Mouse (Mus musculus): ENCODE results near the gene Hspa12b. TPM values are rescaled to one million over a fixed set of nuclear protein-coding genes. Genes with fewer than 3 reads are reported as not detected.
"Not testable (repeated sequence)": the region's sequence is repeated elsewhere in the genome, so short reads cannot be mapped to it uniquely, and the experiment has no call there.

The Hspa12b gene
- polyA plus RNA-seq, 1 experiment, result 3.3 TPM

DNA sequence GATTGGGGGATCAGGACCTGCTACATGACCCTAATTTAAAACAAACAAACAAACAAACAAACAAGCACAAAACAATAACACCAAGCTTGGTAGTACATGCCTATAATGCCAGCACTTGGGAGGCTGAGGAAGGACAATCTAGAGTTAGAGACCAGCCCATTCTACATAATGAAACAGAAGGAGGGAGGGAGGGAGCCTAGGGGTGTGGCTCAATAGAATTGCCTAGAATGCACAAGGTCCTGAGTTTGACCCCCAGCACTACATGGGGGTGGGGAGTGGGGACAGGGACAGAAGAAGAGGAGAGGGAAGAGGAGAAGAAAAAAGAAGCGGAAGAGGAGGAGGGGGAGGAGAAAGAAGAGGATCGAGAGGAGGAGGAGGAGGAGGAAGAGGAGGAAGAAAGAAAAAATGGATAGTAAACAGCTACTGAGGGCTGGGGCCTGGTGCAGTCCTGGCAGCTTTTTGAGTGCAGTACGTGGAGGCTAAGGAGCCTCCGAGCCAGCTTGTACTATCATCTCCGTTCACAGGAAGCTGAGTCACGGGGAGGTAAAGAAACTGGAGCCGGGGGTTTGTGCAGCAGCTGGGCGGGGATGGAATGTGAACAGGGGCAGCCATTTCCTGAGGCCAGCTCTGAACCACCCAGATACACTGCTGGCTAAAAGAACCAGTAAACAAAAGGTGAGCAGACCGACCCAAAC lies 30.8 kb upstream of the Hspa12b start:
- no peaks in the 10 kb centered on the region for H3K36me3 ChIP-seq (ENCODE audit: control insufficient read depth, insufficient read depth)
- no peaks in the 10 kb centered on the region for H3K79me2 ChIP-seq (ENCODE audit: control insufficient read depth, insufficient read depth)
- peak overlapping the region; percentile 25 for H3ac ChIP-seq (ENCODE audit: control insufficient read depth, insufficient read length)
- peak overlapping the region; percentile 81 for H3K4me2 ChIP-seq (ENCODE audit: low read depth)
- no peaks in the 10 kb centered on the region for H3K27me3 ChIP-seq (ENCODE audit: control insufficient read depth, insufficient read depth, insufficient read length)
- peak overlapping the region; percentile 8 for H3K4me3 ChIP-seq
- TF ChIP-seq POLR2AphosphoS2 (IDR thresholded peaks at IDR 0.05; ENCODE audit: insufficient read length, low read depth) (no peak), REST (IDR thresholded peaks at IDR 0.05; ENCODE audit: insufficient read depth, insufficient read length) (no peak), MYOD1 (IDR thresholded peaks at IDR 0.05; ENCODE audit: control insufficient read depth in 1 of 3, insufficient read length in 2 of 3, low read depth in 2 of 3) (peak in 1 of 3 experiments; percentile 75), SRF (IDR thresholded peaks at IDR 0.05; ENCODE audit: control insufficient read depth, insufficient read length, low read depth) (no peak), E2F4 (IDR thresholded peaks at IDR 0.05; ENCODE audit: insufficient read depth) (no peak), TCF3 (IDR thresholded peaks at IDR 0.05; ENCODE audit: insufficient read length, low read depth) (no peak), USF1 (IDR thresholded peaks at IDR 0.05; ENCODE audit: low read depth) (no peak), TCF12 (IDR thresholded peaks at IDR 0.05; ENCODE audit: insufficient read depth, poor library complexity, severe bottlenecking) (no peak), CEBPB (IDR thresholded peaks at IDR 0.05; ENCODE audit: insufficient read depth, poor library complexity, severe bottlenecking) (no peak), POLR2A (IDR thresholded peaks at IDR 0.05; ENCODE audit: insufficient read length, low read depth) (peak; percentile 47), MAX (IDR thresholded peaks at IDR 0.05; ENCODE audit: low read depth) (no peak), MYOG (IDR thresholded peaks at IDR 0.05; ENCODE audit: control insufficient read depth in 1 of 3, insufficient read depth in 1 of 3, insufficient read length in 2 of 3, low read depth in 2 of 3) (peak in 1 of 3 experiments; percentile 69)

DNA sequence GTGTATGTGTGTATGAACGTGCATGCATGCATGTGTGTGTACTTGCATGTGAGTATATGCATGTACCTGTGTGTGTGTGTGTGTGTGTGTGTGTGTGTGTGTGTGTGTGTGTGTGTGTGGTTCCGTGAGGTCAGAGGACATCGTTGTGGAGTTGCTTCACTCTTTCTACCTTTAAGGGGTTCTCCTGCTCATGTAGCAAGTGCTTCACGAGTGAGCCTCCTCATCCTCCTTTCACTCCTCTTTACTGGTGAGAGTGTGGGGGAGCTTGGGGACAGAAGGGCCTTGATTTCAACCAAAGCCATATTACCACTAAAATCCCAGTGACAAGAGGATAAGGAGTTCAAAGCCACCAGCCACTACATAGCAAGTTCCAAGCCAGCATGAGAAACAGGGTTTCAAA lies 30.0 kb upstream of the Hspa12b start:
- no peaks in the 10 kb centered on the region for H3K79me2 ChIP-seq (ENCODE audit: control insufficient read depth, insufficient read depth)
- no peaks in the 10 kb centered on the region for H3K27me3 ChIP-seq (ENCODE audit: control insufficient read depth, insufficient read depth, insufficient read length)
- TF ChIP-seq E2F4 (IDR thresholded peaks at IDR 0.05; ENCODE audit: insufficient read depth), result no peak
- TF ChIP-seq POLR2A (IDR thresholded peaks at IDR 0.05; ENCODE audit: insufficient read length, low read depth), result peak; percentile 21
- peak overlapping the region; percentile 81 for H3K4me2 ChIP-seq (ENCODE audit: low read depth)
- no peak overlapping the region for H3ac ChIP-seq (ENCODE audit: control insufficient read depth, insufficient read length)
- no peaks in the 10 kb centered on the region for H3K36me3 ChIP-seq (ENCODE audit: control insufficient read depth, insufficient read depth)
- H3K4me3 ChIP-seq, result peak overlapping the region; percentile 8

DNA sequence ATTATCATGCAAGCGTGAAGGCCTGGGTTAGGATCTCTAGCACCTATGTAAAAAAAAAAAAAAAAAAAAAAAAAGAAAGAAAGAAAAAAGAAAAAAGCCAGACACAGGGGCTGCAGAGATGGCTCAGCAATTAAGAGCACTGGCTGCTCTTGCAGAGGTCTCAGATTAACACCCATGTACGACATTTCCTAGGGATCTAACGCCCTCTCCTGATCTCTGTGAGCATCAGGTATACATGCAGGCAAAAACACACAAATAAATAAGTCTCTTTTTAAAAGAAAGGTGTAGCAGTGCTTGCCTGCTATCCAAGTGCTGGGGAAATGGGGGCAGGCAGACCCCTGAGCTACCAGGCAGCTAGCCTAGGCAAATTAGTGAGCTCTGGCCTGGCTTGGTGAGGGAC lies 25.6 kb upstream of the Hspa12b start:
- no peaks in the 10 kb centered on the region for H3K36me3 ChIP-seq (ENCODE audit: control insufficient read depth, insufficient read depth)
- H3K4me3 ChIP-seq, result no peak overlapping the region
- H3K4me2 ChIP-seq (ENCODE audit: low read depth), result no peak overlapping the region
- no peaks in the 10 kb centered on the region for H3K27me3 ChIP-seq (ENCODE audit: control insufficient read depth, insufficient read depth, insufficient read length)
- TF ChIP-seq CEBPB (IDR thresholded peaks at IDR 0.05; ENCODE audit: insufficient read depth, poor library complexity, severe bottlenecking) (no peak), MAX (IDR thresholded peaks at IDR 0.05; ENCODE audit: low read depth) (no peak), POLR2AphosphoS2 (IDR thresholded peaks at IDR 0.05; ENCODE audit: insufficient read length, low read depth) (no peak), MYOD1 (IDR thresholded peaks at IDR 0.05; ENCODE audit: control insufficient read depth in 1 of 3, insufficient read length in 2 of 3, low read depth in 2 of 3) (no peak), MYOG (IDR thresholded peaks at IDR 0.05; ENCODE audit: control insufficient read depth in 1 of 3, insufficient read depth in 1 of 3, insufficient read length in 2 of 3, low read depth in 2 of 3) (no peak), TCF3 (IDR thresholded peaks at IDR 0.05; ENCODE audit: insufficient read length, low read depth) (no peak), E2F4 (IDR thresholded peaks at IDR 0.05; ENCODE audit: insufficient read depth) (no peak), REST (IDR thresholded peaks at IDR 0.05; ENCODE audit: insufficient read depth, insufficient read length) (no peak), USF1 (IDR thresholded peaks at IDR 0.05; ENCODE audit: low read depth) (no peak), SRF (IDR thresholded peaks at IDR 0.05; ENCODE audit: control insufficient read depth, insufficient read length, low read depth) (no peak), POLR2A (IDR thresholded peaks at IDR 0.05; ENCODE audit: insufficient read length, low read depth) (no peak), TCF12 (IDR thresholded peaks at IDR 0.05; ENCODE audit: insufficient read depth, poor library complexity, severe bottlenecking) (no peak)
- no peak overlapping the region for H3ac ChIP-seq (ENCODE audit: control insufficient read depth, insufficient read length)
- no peaks in the 10 kb centered on the region for H3K79me2 ChIP-seq (ENCODE audit: control insufficient read depth, insufficient read depth)

DNA sequence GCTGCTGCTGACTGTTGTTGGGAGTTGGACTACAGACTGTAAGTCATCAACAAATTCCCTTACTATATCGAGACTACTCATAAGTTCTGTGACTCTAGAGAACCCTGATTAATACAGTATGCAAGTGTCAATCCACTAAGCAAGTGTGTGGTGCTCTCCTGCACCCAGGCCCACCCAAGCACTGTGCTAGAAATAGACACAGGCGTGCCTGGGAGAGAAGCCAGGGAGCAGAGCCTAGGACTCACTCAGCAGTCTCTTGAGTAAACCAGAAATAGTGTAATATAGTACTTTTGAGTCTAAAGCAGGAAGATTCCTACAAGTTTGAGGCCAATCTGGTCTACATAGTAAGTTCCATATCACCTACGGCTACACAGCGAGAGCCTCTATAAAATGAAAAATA lies 23.1 kb upstream of the Hspa12b start:
- H3ac ChIP-seq (ENCODE audit: control insufficient read depth, insufficient read length), result no peak overlapping the region
- H3K4me2 ChIP-seq (ENCODE audit: low read depth), result no peak overlapping the region
- no peaks in the 10 kb centered on the region for H3K79me2 ChIP-seq (ENCODE audit: control insufficient read depth, insufficient read depth)
- H3K36me3 ChIP-seq (ENCODE audit: control insufficient read depth, insufficient read depth), result no peaks in the 10 kb centered on the region
- H3K4me3 ChIP-seq, result no peak overlapping the region
- no peak for TF ChIP-seq USF1 (IDR thresholded peaks at IDR 0.05; ENCODE audit: low read depth)
- TF ChIP-seq POLR2A (IDR thresholded peaks at IDR 0.05; ENCODE audit: insufficient read length, low read depth), result no peak
- TF ChIP-seq TCF12 (IDR thresholded peaks at IDR 0.05; ENCODE audit: insufficient read depth, poor library complexity, severe bottlenecking), result no peak
- TF ChIP-seq CEBPB (IDR thresholded peaks at IDR 0.05; ENCODE audit: insufficient read depth, poor library complexity, severe bottlenecking), result no peak
- no peaks in the 10 kb centered on the region for H3K27me3 ChIP-seq (ENCODE audit: control insufficient read depth, insufficient read depth, insufficient read length)

DNA sequence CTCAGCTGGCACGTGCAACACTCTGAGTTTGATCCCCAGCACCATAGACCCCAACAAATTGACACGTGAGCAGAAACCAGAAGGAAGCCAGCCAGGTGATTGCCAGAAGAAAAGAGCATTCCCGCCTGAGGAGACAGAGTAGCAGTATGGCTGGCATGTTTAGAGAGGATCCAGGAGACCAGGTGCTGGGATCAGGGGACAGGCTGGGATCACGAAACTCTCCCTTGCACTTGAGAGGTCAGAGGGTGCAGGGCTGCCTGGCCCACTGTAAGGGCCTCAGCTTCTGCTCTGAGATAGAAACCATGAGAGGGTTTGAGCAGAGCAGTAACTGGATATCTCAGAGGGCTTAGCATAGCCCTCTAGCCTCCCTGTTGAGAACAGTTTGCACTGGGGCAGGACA lies 22.0 kb upstream of the Hspa12b start:
- H3ac ChIP-seq (ENCODE audit: control insufficient read depth, insufficient read length); H3K36me3 ChIP-seq (ENCODE audit: control insufficient read depth, insufficient read depth); H3K4me2 ChIP-seq (ENCODE audit: low read depth); H3K27me3 ChIP-seq (ENCODE audit: control insufficient read depth, insufficient read depth, insufficient read length); H3K4me3 ChIP-seq; H3K79me2 ChIP-seq (ENCODE audit: control insufficient read depth, insufficient read depth): not testable (repeated sequence)

All from myocyte (in vitro differentiated cells).